Mouse (Mus musculus) kidney, embryonic 14.5 days (tissue): ENCODE results near the gene Serpinb9b. TPM values are rescaled to one million over a fixed set of nuclear protein-coding genes. Genes with fewer than 3 reads are reported as not detected.

Source experiments
- ATAC-seq: fragments of 200-750 bp; cut with Nextera tagmentation; 2 replicates; pipeline ENCODE4 v1.8.0; 2017; ENCODE audit warnings: moderate number of reproducible peaks, mild to moderate bottlenecking, moderate TSS enrichment, moderate library complexity; ENCODE audit not compliant: low FRiP score, low TSS enrichment
- H3K27ac ChIP-seq: fragments of 300-500 bp; sonication (generic); 2 replicates; pipeline ENCODE4 v1.5.1; 2014; ENCODE audit warnings: low read depth, mild to moderate bottlenecking, low read length, moderate library complexity, mixed read lengths
- H3K27me3 ChIP-seq: fragments of 300-500 bp; sonication (generic); 2 replicates; pipeline ENCODE4 v1.6.1; 2014; ENCODE audit warnings: mild to moderate bottlenecking, low read length; ENCODE audit not compliant: control insufficient read depth, insufficient read depth
- H3K36me3 ChIP-seq: fragments of 300-500 bp; sonication (generic); 2 replicates; pipeline ENCODE4 v1.6.1; 2014; ENCODE audit warnings: low read length, mixed read lengths; ENCODE audit not compliant: control insufficient read depth, insufficient read depth
- H3K4me1 ChIP-seq: fragments of 300-500 bp; sonication (generic); 2 replicates; pipeline ENCODE4 v1.6.1; 2014; ENCODE audit warnings: low read length, mixed read lengths; ENCODE audit not compliant: control insufficient read depth, insufficient read depth
- H3K4me2 ChIP-seq: fragments of 300-500 bp; sonication (generic); replicated peaks from 2 replicates; pipeline ENCODE4 v1.6.1; 2014; ENCODE audit warnings: low read depth, mild to moderate bottlenecking, low read length
- H3K4me3 ChIP-seq: fragments of 300-500 bp; sonication (generic); 2 replicates; pipeline ENCODE4 v1.5.1; 2014; ENCODE audit warnings: mild to moderate bottlenecking, low read length
- H3K9ac ChIP-seq: fragments of 300-500 bp; sonication (generic); 2 replicates; pipeline ENCODE4 v1.6.1; 2014; ENCODE audit warnings: low read depth, mild to moderate bottlenecking, low read length, moderate library complexity
- H3K9me3 ChIP-seq: fragments of 300-500 bp; sonication (generic); 2 replicates; pipeline ENCODE4 v1.6.1; 2016; ENCODE audit warnings: low read length; ENCODE audit not compliant: control insufficient read depth
- WGBS: fragments of 180-500 bp; shearing (Covaris S2); extraction: QIAGEN DNeasy Blood & Tissue Kit; methylation state at CpG from one replicate; pipeline ENCODE4 v1.1.7; 2014; 5-methylcytosine and 5-hydroxymethylcytosine counted together
- polyA plus RNA-seq: library from polyadenylated mRNA; unstranded; fragments of >200 nt; fragmentation: Nextera tagmentation; extraction: Ambion mirVana; gene quantifications from 2 replicates; pipeline ENCODE4 v1.2.1, GENCODE M21; 2014

The Serpinb9b gene
- polyA plus RNA-seq: not detected in 2 replicates

- Histone ChIP-seq H3K4me1 (no peaks in the 10 kb centered on the region), H3K9ac (no peak within 1 kb of the TSS), H3K36me3 (no peaks in the 10 kb centered on the region), H3K4me2 (no peak within 1 kb of the TSS), H3K27me3 (no peaks in the 10 kb centered on the region), H3K4me3 (no peak within 1 kb of the TSS), H3K27ac (no peak within 1 kb of the TSS), H3K9me3 (no peaks in the 10 kb centered on the region)
- no peak for ATAC-seq
- 74% methylated on average over 2 of the region's 2 CpGs for WGBS
Measured at GRCm38 (mm10) chr13:33027244-33027643, at the start of gene Serpinb9b. Gene Serpinb9b, plus strand, starts transcription at chr13:33027416.

DNA sequence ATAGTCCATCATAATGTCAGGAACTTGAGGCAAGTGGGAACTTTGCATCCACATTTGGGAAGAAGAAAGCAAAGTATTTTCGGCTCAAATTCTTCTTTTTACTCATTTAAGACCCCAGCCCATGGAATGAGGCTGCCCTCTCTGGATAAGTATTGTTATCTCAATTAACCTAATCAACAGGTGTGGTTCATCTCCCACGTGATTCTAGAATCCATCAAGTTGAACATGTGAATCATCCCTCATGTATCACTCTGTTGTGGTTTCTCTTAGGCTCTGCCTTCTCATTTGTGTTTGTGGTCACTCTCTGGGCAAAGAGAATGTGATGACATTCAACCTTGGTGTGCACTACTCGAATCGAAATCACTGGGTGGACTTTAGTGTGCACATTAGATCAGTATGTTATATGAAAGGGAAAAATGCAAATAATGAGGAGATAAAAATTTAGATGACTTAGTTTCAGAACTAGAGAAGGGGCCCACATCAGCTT is 44.6 kb upstream of the Serpinb9b start:
- Histone ChIP-seq H3K27me3 (no peaks in the 10 kb centered on the region), H3K27ac (no peak overlapping the region), H3K9me3 (no peaks in the 10 kb centered on the region), H3K4me2 (no peak overlapping the region), H3K4me3 (no peak overlapping the region), H3K36me3 (no peaks in the 10 kb centered on the region), H3K4me1 (no peaks in the 10 kb centered on the region), H3K9ac (no peak overlapping the region)
- no peak for ATAC-seq
- 88% methylated on average over 4 of the region's 4 CpGs for WGBS

DNA sequence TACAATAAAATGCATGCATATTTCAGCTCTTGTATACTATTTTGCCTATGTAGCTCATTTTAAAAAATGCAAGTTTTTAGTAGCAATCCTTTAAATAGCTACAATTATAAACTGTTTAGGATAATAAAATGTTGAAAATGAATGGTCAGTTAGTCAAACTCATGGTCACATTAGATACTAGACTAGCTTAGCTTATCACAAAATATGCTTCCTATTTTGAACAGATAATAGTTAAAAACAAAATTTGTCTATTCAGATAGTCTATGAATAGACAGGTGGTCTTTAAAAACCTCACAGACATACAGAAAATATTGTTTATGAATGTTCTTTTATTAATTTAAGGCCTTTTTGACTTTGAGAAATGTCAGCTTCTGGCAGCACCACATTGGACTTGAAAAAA is 41.0 kb upstream of the Serpinb9b start:
- Histone ChIP-seq H3K36me3 (no peaks in the 10 kb centered on the region), H3K4me2 (no peak overlapping the region), H3K4me3 (no peak overlapping the region), H3K27ac (no peak overlapping the region), H3K4me1 (no peaks in the 10 kb centered on the region), H3K27me3 (no peaks in the 10 kb centered on the region), H3K9ac (no peak overlapping the region), H3K9me3 (no peaks in the 10 kb centered on the region)
- ATAC-seq: no peak

GRCm38 (mm10) chr13:32993152-32993893 is 33.9 kb upstream of the Serpinb9b start:
- 0 out of 2 replicates have a peak overlapping the region, but pooled peaks have one; percentile 32 for H3K27ac ChIP-seq
- 40% methylated on average over 10 of the region's 10 CpGs for WGBS
- H3K9ac ChIP-seq: no peak overlapping the region
- peak; percentile 84 for ATAC-seq
- H3K9me3 ChIP-seq: no peaks in the 10 kb centered on the region
- H3K27me3 ChIP-seq: no peaks in the 10 kb centered on the region
- H3K4me1 ChIP-seq: no peaks in the 10 kb centered on the region
- H3K4me2 ChIP-seq: no peak overlapping the region; the same call in 1 of the 2 replicates
- H3K36me3 ChIP-seq: no peaks in the 10 kb centered on the region
- no peak overlapping the region for H3K4me3 ChIP-seq

GRCm38 (mm10) chr13:32993894-32994242 is 33.3 kb upstream of the Serpinb9b start:
- H3K36me3 ChIP-seq: no peaks in the 10 kb centered on the region
- H3K4me2 ChIP-seq: no peak overlapping the region
- WGBS: 52% methylated on average over 2 of the region's 2 CpGs
- ATAC-seq: peak; percentile 71
- H3K27ac ChIP-seq: no peak overlapping the region
- H3K4me1 ChIP-seq: no peaks in the 10 kb centered on the region
- no peaks in the 10 kb centered on the region for H3K27me3 ChIP-seq
- H3K9ac ChIP-seq: no peak overlapping the region
- no peak overlapping the region for H3K4me3 ChIP-seq
- no peaks in the 10 kb centered on the region for H3K9me3 ChIP-seq

DNA sequence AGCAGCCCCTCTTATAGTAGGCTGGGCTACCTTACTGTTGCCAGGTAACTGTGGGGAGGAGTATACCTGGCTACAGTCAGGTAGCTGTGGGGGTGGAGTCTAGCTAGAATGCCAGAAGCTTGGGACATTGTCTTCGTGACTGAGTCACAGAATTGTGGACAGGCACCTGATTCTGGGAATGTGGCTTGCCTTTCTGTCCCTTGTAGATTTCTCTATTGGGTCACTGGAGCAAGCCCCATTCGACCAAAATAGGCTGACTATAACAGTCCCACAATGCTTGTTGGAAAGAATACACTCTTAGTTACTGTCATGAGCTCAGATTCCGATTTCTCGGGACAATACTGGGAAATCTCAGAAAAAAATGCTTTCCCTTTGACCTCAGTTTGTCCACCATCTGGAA is 32.2 kb upstream of the Serpinb9b start:
- Histone ChIP-seq H3K9ac (no peak overlapping the region), H3K4me3 (no peak overlapping the region), H3K36me3 (no peaks in the 10 kb centered on the region), H3K9me3 (no peaks in the 10 kb centered on the region), H3K27me3 (no peaks in the 10 kb centered on the region), H3K4me1 (no peaks in the 10 kb centered on the region), H3K4me2 (no peak overlapping the region), H3K27ac (no peak overlapping the region)
- ATAC-seq: no peak
- 74% methylated on average over 4 of the region's 4 CpGs for WGBS

DNA sequence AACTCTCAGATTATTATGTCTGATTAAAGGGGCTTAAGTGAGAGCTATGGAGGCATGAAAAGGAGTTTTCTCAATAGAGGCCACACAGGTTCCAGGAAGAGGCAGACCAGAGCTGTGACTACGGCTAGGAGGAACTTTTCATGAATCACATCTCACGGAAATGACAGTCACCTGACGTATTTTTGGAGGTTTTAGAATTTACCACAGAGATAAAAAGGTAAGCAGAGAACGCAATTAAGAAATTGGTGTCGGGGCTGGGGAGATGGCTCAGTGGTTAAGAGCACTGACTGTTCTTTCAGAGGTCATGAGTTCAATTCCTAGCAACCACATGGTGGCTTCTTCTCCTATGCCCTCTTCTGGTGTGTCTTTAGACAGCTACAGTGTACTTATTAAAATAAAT is 25.9 kb upstream of the Serpinb9b start:
- no peak overlapping the region for H3K4me3 ChIP-seq
- H3K36me3 ChIP-seq: no peaks in the 10 kb centered on the region
- 93% methylated on average over 5 of the region's 5 CpGs for WGBS
- ATAC-seq: no peak
- no peak overlapping the region for H3K9ac ChIP-seq
- no peaks in the 10 kb centered on the region for H3K9me3 ChIP-seq
- no peak overlapping the region for H3K4me2 ChIP-seq
- H3K4me1 ChIP-seq: no peaks in the 10 kb centered on the region
- no peaks in the 10 kb centered on the region for H3K27me3 ChIP-seq
- H3K27ac ChIP-seq: no peak overlapping the region

DNA sequence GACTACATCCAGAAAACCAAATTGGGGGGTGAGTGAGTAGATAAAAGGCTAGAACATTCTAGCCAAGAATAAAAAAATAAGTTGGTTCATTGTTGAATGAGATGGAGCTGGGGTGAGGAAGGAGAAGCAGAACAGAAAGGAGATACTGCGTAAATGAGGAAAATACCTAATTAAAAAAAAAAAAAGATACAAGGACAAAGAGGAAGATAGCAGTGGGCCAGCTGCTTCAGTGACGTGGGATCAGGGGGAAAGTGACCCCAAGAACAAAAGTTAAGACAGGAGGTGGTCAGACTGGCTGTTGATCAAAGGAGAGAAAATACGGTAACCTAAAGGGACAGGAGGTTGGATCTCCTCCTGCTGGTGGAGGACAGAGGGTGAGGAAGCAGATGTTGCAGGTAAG is 24.3 kb upstream of the Serpinb9b start, which contains the start of gene Serpinb9:
Serpinb9 (plus strand) TSS at position 301 of the 400 bp plus-strand sequence.
- H3K4me3 ChIP-seq: peak within 1 kb of the TSS; percentile 28; the same call in 1 of the 2 replicates
- WGBS: 84% methylated on average over 3 of the region's 3 CpGs

More for the DNA sequence above, 24.3 kb upstream of the Serpinb9b start, which contains the start of gene Serpinb9:
- H3K9ac ChIP-seq: no peak within 1 kb of the TSS; the same call in 1 of the 2 replicates
- H3K36me3 ChIP-seq: no peaks in the 10 kb centered on the region
- H3K4me2 ChIP-seq: peak within 1 kb of the TSS; percentile 44
- no peak for ATAC-seq
- H3K9me3 ChIP-seq: no peaks in the 10 kb centered on the region
- H3K27me3 ChIP-seq: no peaks in the 10 kb centered on the region
- H3K4me1 ChIP-seq: no peaks in the 10 kb centered on the region
- H3K27ac ChIP-seq: peak within 1 kb of the TSS; percentile 70; the same call in 1 of the 2 replicates
